Mouse (Mus musculus) ovary, adult 2 months (tissue): ENCODE data around the gene Olfr1201. TPM values are rescaled to one million over a fixed set of nuclear protein-coding genes. Genes with fewer than 3 reads are reported as not detected.

Experiments
- polyA plus RNA-seq: library from polyadenylated mRNA; depleted of rRNA; stranded (reverse); fragments of >200 nt; gene quantifications from 2 replicates; pipeline ENCODE4 v1.2.3, GENCODE M21; 2012; rRNA removed

Olfr1201 gene
- not detected in 2 replicates for polyA plus RNA-seq

GRCm38 (mm10) chr2:88792736-88793135 lies at the start of gene Olfr1201:
Gene Olfr1201, plus strand, starts transcription at chr2:88793036.

GRCm38 (mm10) chr2:88751270-88751669 lies 41.6 kb upstream of the Olfr1201 start, which contains the start of gene Olfr1198:
Gene Olfr1198, minus strand, starts transcription at chr2:88751370.

GRCm38 (mm10) chr2:88760369-88760768 lies 32.5 kb upstream of the Olfr1201 start, which contains the start of gene Olfr1199:
Gene Olfr1199, minus strand, starts transcription at chr2:88760469.

GRCm38 (mm10) chr2:88770388-88770787 lies 22.4 kb upstream of the Olfr1201 start, which contains the start of gene Olfr1200:
Gene Olfr1200, minus strand, starts transcription at chr2:88770488.

GRCm38 (mm10) chr2:88814196-88814595 lies 21.4 kb downstream of the Olfr1201 start, which contains the start of gene Olfr1202:
Gene Olfr1202, plus strand, starts transcription at chr2:88814496.

GRCm38 (mm10) chr2:88829437-88829836 lies 36.6 kb downstream of the Olfr1201 start, which contains the start of gene Olfr1205:
Gene Olfr1205, plus strand, starts transcription at chr2:88829737.

Other genes starting within 250 kb of the Olfr1201 start
- not detected in 2 replicates for gene Olfr1188, start 236.1 kb upstream of the Olfr1201 start, polyA plus RNA-seq
- not detected in 2 replicates for gene Olfr1189, start 206.6 kb upstream of the Olfr1201 start, polyA plus RNA-seq
- not detected in 2 replicates for gene Olfr1191-ps1, start 152.5 kb upstream of the Olfr1201 start, polyA plus RNA-seq
- gene Olfr1192-ps1, start 144.5 kb upstream of the Olfr1201 start, polyA plus RNA-seq: not detected in 2 replicates
- gene Olfr1193, start 117.4 kb upstream of the Olfr1201 start, polyA plus RNA-seq: not detected in 2 replicates
- gene Olfr1195, start 103.8 kb upstream of the Olfr1201 start, polyA plus RNA-seq: not detected in 2 replicates
- not detected in 2 replicates for gene Olfr1196, start 88.4 kb upstream of the Olfr1201 start, polyA plus RNA-seq
- gene Olfr1197, start 60.7 kb upstream of the Olfr1201 start, polyA plus RNA-seq: not detected in 2 replicates
- gene Olfr1198, start 41.7 kb upstream of the Olfr1201 start, polyA plus RNA-seq: not detected in 2 replicates
- gene Olfr1199, start 32.6 kb upstream of the Olfr1201 start, polyA plus RNA-seq: not detected in 2 replicates
- not detected in 2 replicates for gene Olfr1200, start 22.5 kb upstream of the Olfr1201 start, polyA plus RNA-seq
- not detected in 2 replicates for gene Olfr1202, start 21.5 kb downstream of the Olfr1201 start, polyA plus RNA-seq
- gene Olfr1205, start 36.7 kb downstream of the Olfr1201 start, polyA plus RNA-seq: not detected in 2 replicates
- gene Olfr1204, start 56.3 kb downstream of the Olfr1201 start, polyA plus RNA-seq: not detected in 2 replicates
- not detected in 2 replicates for gene Olfr1206, start 70.2 kb downstream of the Olfr1201 start, polyA plus RNA-seq
- not detected in 2 replicates for gene Olfr1208, start 109.3 kb downstream of the Olfr1201 start, polyA plus RNA-seq
- not detected in 2 replicates for gene Olfr1209, start 122.1 kb downstream of the Olfr1201 start, polyA plus RNA-seq
- gene Olfr1211, start 145.1 kb downstream of the Olfr1201 start, polyA plus RNA-seq: not detected in 2 replicates
- gene Olfr1212, start 160.9 kb downstream of the Olfr1201 start, polyA plus RNA-seq: not detected in 2 replicates
- gene Gm13762, start 187.2 kb downstream of the Olfr1201 start, polyA plus RNA-seq: not detected in 2 replicates
- gene Olfr1214, start 199.6 kb downstream of the Olfr1201 start, polyA plus RNA-seq: not detected in 2 replicates
- not detected in 2 replicates for gene Olfr1215, start 213.9 kb downstream of the Olfr1201 start, polyA plus RNA-seq
- not detected in 2 replicates for gene Olfr1216, start 225.3 kb downstream of the Olfr1201 start, polyA plus RNA-seq
- gene Olfr1217, start 239.0 kb downstream of the Olfr1201 start, polyA plus RNA-seq: not detected in 2 replicates